Mouse (Mus musculus) heart, adult 2 months (tissue): ENCODE data around the gene Ezr.

ENCODE experiments used
- CTCF ChIP-seq: fragments of 200-600 bp; IDR thresholded peaks from 2 replicates; pipeline ENCODE4 v1.8.1; 2022; ENCODE audit warnings: antibody characterized with exemption, mild to moderate bottlenecking, moderate library complexity
- POLR2A ChIP-seq: fragments of 200-500 bp; IDR thresholded peaks from 2 replicates; pipeline ENCODE4 v1.6.1; 2011; ENCODE audit warnings: mild to moderate bottlenecking, low read depth, low read length, control low read depth; ENCODE audit not compliant: insufficient read depth

- no peak for TF ChIP-seq CTCF
- TF ChIP-seq POLR2A: no peak
Observed at GRCm38 (mm10) chr17:6789103-6789502, 6.5 kb upstream of the Ezr start.
